Mouse (Mus musculus) heart, adult 9 months (tissue): Measurements from ENCODE around the gene Ltb.

Experiments used
- DNase-seq, 2 experiments: peaks; one replicate each; pipeline ENCODE4 v3.0.0; 2022; ENCODE audit warnings: low spot score in 2 of 2

The Ltb gene

GRCm38 (mm10) chr17:35193881-35194843, at the start of gene Ltb:
Ltb (plus strand) TSS chr17:35194439.
- DNase-seq: no peak

- no peak for DNase-seq
Observed at GRCm38 (mm10) chr17:35146139-35146538, 48.1 kb upstream of the Ltb start.

GRCm38 (mm10) chr17:35147348-35147747, 46.9 kb upstream of the Ltb start:
- no peak for DNase-seq

DNA sequence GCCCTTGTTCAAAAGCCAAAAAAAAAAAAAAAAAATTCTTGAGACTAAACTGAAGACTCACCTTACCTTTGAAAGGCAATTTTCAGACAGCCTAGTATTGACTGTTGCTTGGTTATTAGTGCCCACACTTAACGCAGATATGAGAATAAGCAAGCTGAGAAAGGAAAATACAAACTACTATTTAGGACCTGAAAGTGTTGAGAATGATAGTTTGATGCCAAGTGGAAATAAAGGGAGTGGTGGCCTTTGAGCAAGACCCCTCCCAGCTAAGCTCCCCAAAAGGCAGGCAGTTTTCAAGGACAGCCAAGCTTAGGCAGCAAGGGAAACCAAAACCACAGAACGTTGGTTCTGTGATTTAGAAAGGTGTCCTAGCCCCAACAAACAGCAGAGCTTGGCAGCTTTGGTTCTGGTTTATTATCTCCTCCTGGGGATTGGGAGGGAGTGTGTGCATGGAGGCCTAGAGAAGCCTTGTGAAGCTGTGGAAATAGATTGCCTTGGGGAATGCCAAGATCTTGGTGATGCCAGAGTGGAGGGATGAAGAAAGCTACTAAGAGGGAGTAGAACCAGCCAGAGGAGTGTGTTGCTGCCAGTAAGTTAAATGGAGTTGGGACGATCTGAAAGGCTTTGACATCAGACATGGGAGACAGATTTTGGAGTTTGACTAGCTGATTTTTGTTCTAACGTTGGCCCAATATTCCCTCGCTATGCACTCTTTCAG, 46.2 kb upstream of the Ltb start:
- no peak for DNase-seq

GRCm38 (mm10) chr17:35152121-35152520, 42.1 kb upstream of the Ltb start:
- DNase-seq: no peak

GRCm38 (mm10) chr17:35153077-35153476, 41.2 kb upstream of the Ltb start:
- no peak for DNase-seq

DNA sequence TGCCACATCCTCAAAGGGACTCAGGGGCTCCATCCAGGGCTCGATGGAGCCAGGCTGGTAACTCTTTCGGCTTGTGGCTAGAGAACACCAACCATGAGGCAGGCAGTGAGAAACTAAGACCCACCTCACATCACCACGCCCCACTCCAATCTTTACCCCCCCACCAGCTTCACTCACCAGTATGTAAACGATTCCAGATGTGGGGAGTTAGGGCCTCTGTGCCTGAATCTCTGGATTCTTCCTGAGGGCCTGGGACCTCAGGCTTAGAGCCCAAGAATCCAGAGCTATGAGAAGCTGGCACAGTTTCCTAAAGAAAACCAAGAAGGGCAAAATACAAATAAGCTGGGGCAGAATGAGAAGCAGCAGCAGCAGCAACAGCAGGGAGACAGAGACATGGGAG, 40.3 kb upstream of the Ltb start:
- no peak for DNase-seq

DNA sequence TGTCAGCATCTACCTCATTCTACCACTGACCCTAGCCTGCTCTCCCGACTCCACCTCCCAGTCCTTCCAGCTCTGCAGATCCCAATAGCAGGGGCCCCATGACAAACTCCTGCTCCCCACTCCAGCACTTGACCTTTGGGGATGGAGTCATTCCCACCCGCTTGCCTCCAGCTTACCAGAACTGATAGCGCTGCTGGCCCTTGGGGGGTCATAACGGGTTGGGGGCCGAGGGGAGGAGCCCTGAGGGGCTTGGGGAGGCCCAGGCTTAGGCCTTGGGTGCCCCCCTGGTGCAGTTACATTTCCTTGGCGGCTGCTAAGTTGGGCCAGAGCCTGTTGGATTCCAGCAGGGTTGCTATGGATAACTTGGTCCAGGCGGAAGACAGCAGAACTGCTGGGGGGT, 39.6 kb upstream of the Ltb start:
- DNase-seq: no peak

DNA sequence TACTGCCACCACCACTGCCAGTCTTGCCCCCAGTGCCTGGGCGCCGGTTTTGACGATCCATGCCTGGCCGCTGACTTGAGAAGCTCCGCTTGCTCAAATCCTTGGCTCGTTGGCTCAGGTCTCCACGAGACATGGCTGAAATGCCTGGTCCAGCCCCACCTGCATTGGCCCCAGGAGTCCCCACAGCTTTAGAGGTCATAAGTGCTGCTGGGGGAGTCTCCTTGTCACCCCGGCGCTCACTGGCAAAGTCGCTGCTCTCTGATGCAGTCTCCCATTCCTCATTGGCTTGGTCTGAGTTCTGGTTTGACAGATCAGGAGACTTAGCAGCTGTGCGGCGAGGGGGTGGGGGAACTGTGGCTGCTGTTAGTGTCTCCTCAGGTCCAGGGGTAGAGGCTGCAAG, 38.8 kb upstream of the Ltb start:
- no peak for DNase-seq

- no peak for DNase-seq
Observed at GRCm38 (mm10) chr17:35156461-35157200, 37.6 kb upstream of the Ltb start.

DNA sequence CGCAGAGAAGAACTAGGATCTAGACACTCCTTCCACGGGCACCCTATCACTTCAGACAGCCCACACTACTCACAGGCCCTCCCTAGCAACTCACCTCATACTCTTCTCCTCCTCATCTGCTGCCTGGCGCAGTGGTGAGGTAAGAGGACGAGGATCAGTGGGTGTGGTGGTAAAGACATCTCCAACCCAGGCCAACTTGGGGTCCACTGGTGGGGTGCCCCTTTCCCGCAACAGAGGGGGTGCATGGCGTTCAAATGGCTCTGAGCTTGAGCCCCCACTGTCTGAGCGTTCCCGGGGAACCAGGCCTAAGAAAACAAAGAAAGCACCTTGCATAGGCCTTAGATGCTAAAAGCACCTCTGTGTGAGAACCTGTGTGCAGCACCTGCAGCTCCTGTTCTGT, 37.0 kb upstream of the Ltb start:
- DNase-seq: no peak

GRCm38 (mm10) chr17:35157661-35158175, 36.5 kb upstream of the Ltb start:
- no peak for DNase-seq

DNA sequence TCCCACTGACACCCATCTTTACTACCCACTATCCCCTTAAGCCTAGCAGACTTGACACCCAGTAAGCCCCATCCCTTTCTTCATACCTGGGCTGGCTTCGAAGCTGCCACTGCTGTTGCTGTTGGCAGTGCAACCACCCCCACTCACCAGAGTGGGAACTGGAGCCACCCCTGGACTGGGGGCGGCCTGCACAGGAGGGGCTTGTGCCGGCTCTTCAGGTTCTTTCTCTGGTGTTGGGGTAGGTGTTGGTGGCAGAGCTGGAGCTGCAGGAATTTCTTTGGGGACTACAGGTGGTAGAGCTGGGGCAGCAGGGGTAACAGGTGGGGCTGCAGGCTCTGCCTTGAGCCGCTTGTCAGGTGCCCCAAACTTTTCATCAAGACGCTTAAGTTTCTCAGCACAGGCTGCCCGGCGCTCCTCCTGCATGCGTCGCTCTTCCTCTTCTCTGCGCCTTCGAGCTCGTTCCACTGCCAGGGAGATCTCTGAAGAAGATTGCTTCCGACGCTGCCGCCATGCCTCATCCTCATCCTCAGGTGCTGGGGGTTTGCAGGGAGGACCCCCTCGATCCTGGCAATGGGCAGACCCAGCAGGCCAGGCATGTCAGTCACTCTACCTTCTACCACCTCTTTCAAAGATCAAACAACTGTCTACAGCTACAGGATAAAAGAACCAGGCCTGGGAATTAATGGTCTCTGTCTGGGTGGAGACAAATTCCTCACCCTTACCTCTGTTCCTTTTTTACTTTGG, 35.2 kb upstream of the Ltb start:
- DNase-seq: no peak

GRCm38 (mm10) chr17:35159638-35160037, 34.6 kb upstream of the Ltb start:
- DNase-seq: no peak

GRCm38 (mm10) chr17:35161421-35161820, 32.8 kb upstream of the Ltb start:
- DNase-seq: no peak

DNA sequence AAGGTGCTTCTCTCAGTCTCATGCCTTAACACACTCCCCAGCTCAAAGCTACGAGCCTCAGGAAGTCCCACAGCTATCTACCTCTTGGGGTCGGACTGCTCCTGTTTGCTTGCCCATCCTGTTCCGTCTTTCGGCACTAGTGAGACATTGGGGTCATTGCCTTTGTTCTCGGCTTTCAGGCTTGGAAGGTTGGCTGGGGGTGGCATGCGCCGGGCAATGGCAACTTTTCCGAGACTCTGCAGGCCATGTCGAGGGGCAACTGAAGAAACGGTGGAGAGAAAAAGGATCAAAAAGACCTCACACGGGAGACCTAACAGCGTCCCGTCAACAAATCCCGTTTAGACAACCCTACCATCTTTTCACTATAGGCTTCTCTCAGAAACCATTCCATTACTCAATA, 32.1 kb upstream of the Ltb start:
- no peak for DNase-seq

GRCm38 (mm10) chr17:35162730-35163129, 31.5 kb upstream of the Ltb start:
- peak in 1 of 2 experiments; percentile 52 for DNase-seq

DNA sequence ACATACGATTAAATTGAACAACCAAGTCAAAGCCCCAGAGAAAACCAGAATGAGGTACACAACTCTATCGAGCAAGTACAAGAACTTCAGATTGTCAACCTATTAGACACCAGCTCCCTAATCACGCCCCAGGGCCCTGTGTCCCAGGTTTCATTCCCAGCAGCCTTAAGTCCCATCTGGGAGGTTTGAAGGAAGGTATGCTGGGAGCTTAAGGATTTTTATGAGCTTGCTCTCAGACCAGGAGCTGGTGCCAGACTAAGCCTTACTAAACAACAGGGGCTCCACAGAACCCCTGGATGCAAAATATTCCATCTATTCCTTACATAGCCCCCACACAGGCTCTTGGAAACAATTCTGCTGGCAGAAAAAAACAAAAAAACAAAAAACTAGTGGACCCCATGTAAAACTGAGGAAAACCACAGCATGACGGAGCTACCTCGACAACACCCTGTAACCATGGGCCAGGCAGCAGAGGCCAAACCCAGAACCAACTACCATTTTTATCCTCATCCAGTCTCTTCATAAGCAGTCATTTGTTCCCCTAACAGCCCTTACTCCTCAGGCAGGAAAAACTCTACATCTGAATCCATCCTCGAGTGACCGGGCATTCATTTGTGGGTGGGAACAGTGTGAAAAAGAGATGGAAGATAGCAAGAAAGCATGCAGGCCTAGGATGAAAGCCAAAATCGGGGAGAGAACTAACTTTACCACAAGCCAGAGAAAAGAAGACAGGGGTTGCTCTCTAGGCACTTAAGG, 30.7 kb upstream of the Ltb start:
- DNase-seq: no peak

- peak in 1 of 2 experiments; percentile 55 for DNase-seq
Observed at GRCm38 (mm10) chr17:35164218-35164567, 30.0 kb upstream of the Ltb start.

DNA sequence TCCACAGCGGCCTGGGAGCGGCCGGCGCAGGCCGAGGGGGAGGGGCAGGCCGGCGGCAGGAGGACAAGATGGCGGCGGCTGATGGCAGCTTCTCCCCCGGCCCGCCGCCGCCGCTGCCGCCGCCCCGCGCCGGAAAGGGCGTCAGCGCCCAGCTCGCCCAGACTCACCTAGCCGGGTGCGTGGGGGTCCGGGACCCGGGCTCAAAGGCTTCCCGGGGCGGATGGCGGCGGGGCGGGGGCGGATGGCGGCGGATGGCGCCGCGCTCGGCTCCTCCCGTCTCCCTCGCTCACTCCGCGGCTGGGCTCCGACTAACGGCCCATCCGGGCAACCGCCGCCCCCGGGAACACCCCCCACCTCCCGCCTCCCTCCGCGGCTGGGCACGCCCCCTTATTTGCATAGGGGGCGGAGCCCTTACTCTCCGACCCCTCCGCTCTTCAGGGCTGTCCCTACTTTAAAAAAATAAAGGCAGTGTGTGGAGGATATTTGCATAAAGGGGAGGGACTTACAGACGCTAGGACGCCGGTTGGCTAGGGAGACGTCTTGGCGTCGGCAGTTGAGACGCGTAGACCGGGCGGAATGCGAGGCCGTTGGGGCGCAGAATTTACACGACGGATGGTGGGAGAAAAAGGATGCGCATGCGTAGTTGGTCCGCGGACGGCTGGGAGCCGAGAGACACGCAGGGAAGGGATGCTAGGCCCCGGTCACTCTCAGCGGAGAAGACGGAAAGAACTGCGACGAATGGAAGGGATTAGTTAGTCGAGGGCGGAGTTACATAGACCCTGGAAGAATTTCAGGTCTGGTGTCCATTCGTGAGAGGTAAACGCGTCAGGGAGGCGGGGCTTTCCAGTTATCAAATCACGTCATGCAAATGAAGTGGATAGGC, 29.4 kb upstream of the Ltb start, which contains the start of gene Prrc2a:
TSS of gene Prrc2a (minus strand) at position 330 of the 883 bp plus-strand sequence.
- DNase-seq: peak; percentile 99
